Mouse (Mus musculus) heart, embryonic 16.5 days (tissue): ENCODE results near the gene Cryab. TPM values are rescaled to one million over a fixed set of nuclear protein-coding genes. Genes with fewer than 3 reads are reported as not detected.

ENCODE experiments used
- ATAC-seq: fragments of 200-750 bp; cut with Nextera tagmentation; replicated peaks from 2 replicates; pipeline ENCODE4 v1.8.0; 2017; ENCODE audit warnings: moderate number of reproducible peaks; ENCODE audit not compliant: insufficient read depth, low FRiP score; ENCODE audit errors: extremely low read depth
- H3K27ac ChIP-seq: fragments of 300-500 bp; sonication (generic); 2 replicates; pipeline ENCODE4 v1.5.1; 2014; ENCODE audit warnings: mild to moderate bottlenecking, low read length, control low read depth, moderate library complexity
- H3K27me3 ChIP-seq: fragments of 300-500 bp; sonication (generic); 2 replicates; pipeline ENCODE4 v1.6.1; 2014; ENCODE audit warnings: low read length, mixed read lengths; ENCODE audit not compliant: control insufficient read depth, insufficient read depth
- H3K36me3 ChIP-seq: fragments of 300-500 bp; sonication (generic); 2 replicates; pipeline ENCODE4 v1.6.1; 2014; ENCODE audit not compliant: control insufficient read depth, insufficient read depth
- H3K4me1 ChIP-seq: fragments of 300-500 bp; sonication (generic); 2 replicates; pipeline ENCODE4 v1.6.1; 2014; ENCODE audit warnings: low read length, mixed read lengths; ENCODE audit not compliant: control insufficient read depth, insufficient read depth
- H3K4me2 ChIP-seq: fragments of 300-500 bp; sonication (generic); 2 replicates; pipeline ENCODE4 v1.6.1; 2014; ENCODE audit warnings: low read depth, mild to moderate bottlenecking, control low read depth, low read length
- H3K4me3 ChIP-seq: fragments of 300-500 bp; sonication (generic); 2 replicates; pipeline ENCODE4 v1.5.1; 2014; ENCODE audit warnings: mild to moderate bottlenecking, control low read depth, low read length
- H3K9ac ChIP-seq: fragments of 300-500 bp; sonication (generic); 2 replicates; pipeline ENCODE4 v1.6.1; 2014; ENCODE audit warnings: low read length, control low read depth
- H3K9me3 ChIP-seq: fragments of 300-500 bp; sonication (generic); replicated peaks from 2 replicates; pipeline ENCODE4 v1.6.1; 2016; ENCODE audit warnings: low read length; ENCODE audit not compliant: control insufficient read depth
- WGBS: fragments of 180-500 bp; shearing (Covaris S2); extraction: QIAGEN DNeasy Blood & Tissue Kit; methylation state at CpG from one replicate; pipeline ENCODE4 v1.1.7; 2014; 5-methylcytosine and 5-hydroxymethylcytosine counted together
- polyA plus RNA-seq: library from polyadenylated mRNA; unstranded; fragments of >200 nt; fragmentation: Nextera tagmentation; extraction: Ambion mirVana; gene quantifications from 2 replicates; pipeline ENCODE4 v1.2.1, GENCODE M21; 2015

Gene Cryab
- polyA plus RNA-seq, 1 experiment from 2014 or later: 1,315 TPM

GRCm38 (mm10) chr9:50800985-50801384 is 49.9 kb downstream of the Cryab start:
- no peaks in the 10 kb centered on the region for H3K4me1 ChIP-seq
- H3K36me3 ChIP-seq: peaks cover 19% of the 10 kb centered on the region
- no peak overlapping the region for H3K9ac ChIP-seq
- 0 out of 2 replicates have a peak, but pooled peaks have one; percentile 45 for ATAC-seq
- H3K27me3 ChIP-seq: no peaks in the 10 kb centered on the region
- H3K4me3 ChIP-seq: no peak overlapping the region
- 57% methylated on average over 2 of the region's 2 CpGs for WGBS
- no peak overlapping the region for H3K27ac ChIP-seq
- H3K4me2 ChIP-seq: no peak overlapping the region
- no peaks in the 10 kb centered on the region for H3K9me3 ChIP-seq

DNA sequence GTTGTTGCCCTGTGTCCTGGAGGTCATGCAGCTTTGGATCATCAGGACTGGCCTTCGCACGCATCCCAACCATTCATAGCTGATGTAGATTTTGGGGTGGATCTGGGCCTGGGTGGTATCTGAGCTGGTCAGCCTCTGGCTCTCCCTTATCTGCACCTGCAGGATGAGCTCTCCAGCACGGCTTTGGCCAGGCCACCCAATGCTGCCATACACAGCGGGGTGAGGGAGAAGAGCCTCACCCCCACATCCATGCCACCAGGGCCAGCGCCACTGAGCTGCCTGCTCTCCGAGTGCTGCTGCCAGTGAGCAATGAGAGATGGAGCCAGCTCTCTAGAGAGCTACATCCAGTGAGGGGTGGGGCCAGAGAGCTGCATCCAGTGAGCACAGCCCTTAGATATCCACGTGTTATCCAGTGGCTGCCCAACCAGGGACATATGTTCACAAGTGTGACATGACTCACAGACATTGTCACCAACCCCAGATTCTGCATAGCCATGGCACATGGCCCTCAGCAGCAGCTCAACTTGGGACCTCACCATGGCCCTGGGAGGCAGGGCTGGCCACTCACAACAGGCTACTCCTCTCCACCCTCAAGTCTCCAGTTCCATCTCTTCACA is 52.0 kb downstream of the Cryab start:
- Histone ChIP-seq H3K27me3 (no peaks in the 10 kb centered on the region), H3K36me3 (peaks cover 28% of the 10 kb centered on the region), H3K4me1 (no peaks in the 10 kb centered on the region), H3K4me3 (no peak overlapping the region), H3K27ac (no peak overlapping the region), H3K9me3 (no peaks in the 10 kb centered on the region), H3K9ac (no peak overlapping the region), H3K4me2 (no peak overlapping the region)
- no peak for ATAC-seq
- WGBS: 78% methylated on average over 7 of the region's 7 CpGs

Other genes starting within 250 kb of the Cryab start
- 91.6 and 93.2 TPM in 2 replicates for gene Pts, start 222.6 kb upstream of the Cryab start, polyA plus RNA-seq
- gene Il18, start 196.5 kb upstream of the Cryab start, polyA plus RNA-seq: 3.7 and 3.9 TPM in 2 replicates
- 0.21 TPM in 1 of 2 replicates, not detected in the other for gene Bco2, start 196.1 kb upstream of the Cryab start, polyA plus RNA-seq
- gene Tex12, start 190.0 kb upstream of the Cryab start, polyA plus RNA-seq: not detected in 2 replicates
- 852 and 860 TPM in 2 replicates for gene Sdhd, start 147.5 kb upstream of the Cryab start, polyA plus RNA-seq
- 243 and 261 TPM in 2 replicates for gene Timm8b, start 147.4 kb upstream of the Cryab start, polyA plus RNA-seq
- 1.9 and 3.1 TPM in 2 replicates for gene Pih1d2, start 134.0 kb upstream of the Cryab start, polyA plus RNA-seq
- gene Nkapd1, start 133.9 kb upstream of the Cryab start, polyA plus RNA-seq: 12.1 and 13.0 TPM in 2 replicates
- 147 and 156 TPM in 2 replicates for gene Dlat, start 91.5 kb upstream of the Cryab start, polyA plus RNA-seq
- gene Dixdc1, start 11.8 kb upstream of the Cryab start, polyA plus RNA-seq: 8.6 and 10.3 TPM in 2 replicates
- 7.9 and 9.8 TPM in 2 replicates for gene 2310030G06Rik, start 4.8 kb upstream of the Cryab start, polyA plus RNA-seq
- 242 and 286 TPM in 2 replicates for gene Hspb2, start 1.0 kb downstream of the Cryab start, polyA plus RNA-seq
- 10.7 and 11.0 TPM in 2 replicates for gene Fdxacb1, start 16.9 kb downstream of the Cryab start, polyA plus RNA-seq
- gene Alg9, start 23.7 kb downstream of the Cryab start, polyA plus RNA-seq: 27.2 and 27.5 TPM in 2 replicates
- gene 1110032A03Rik, start 24.2 kb downstream of the Cryab start, polyA plus RNA-seq: 28.7 and 30.0 TPM in 2 replicates
- 38.2 and 41.8 TPM in 2 replicates for gene Ppp2r1b, start 94.0 kb downstream of the Cryab start, polyA plus RNA-seq